Mouse (Mus musculus) midbrain, embryonic 16.5 days (tissue): ENCODE data around the gene Gm9837. TPM values are rescaled to one million over a fixed set of nuclear protein-coding genes. Genes with fewer than 3 reads are reported as not detected.

ENCODE experiments used
- ATAC-seq: fragments of 200-750 bp; cut with Nextera tagmentation; 2 replicates; pipeline ENCODE4 v1.8.0; 2017; ENCODE audit warnings: moderate TSS enrichment
- H3K27ac ChIP-seq: fragments of 300-500 bp; sonication (generic); 2 replicates; pipeline ENCODE4 v1.5.1; 2014; ENCODE audit warnings: mild to moderate bottlenecking, low read length, mixed read lengths
- H3K27me3 ChIP-seq: fragments of 300-500 bp; sonication (generic); 2 replicates; pipeline ENCODE4 v1.6.1; 2014; ENCODE audit warnings: low read depth, low read length, mixed read lengths; ENCODE audit not compliant: control insufficient read depth, insufficient read depth
- H3K36me3 ChIP-seq: fragments of 300-500 bp; sonication (generic); 2 replicates; pipeline ENCODE4 v1.6.1; 2014; ENCODE audit warnings: mild to moderate bottlenecking, low read length, moderate library complexity, mixed read lengths; ENCODE audit not compliant: control insufficient read depth, insufficient read depth
- H3K4me1 ChIP-seq: fragments of 300-500 bp; sonication (generic); 2 replicates; pipeline ENCODE4 v1.6.1; 2014; ENCODE audit warnings: mild to moderate bottlenecking, low read length, mixed read lengths; ENCODE audit not compliant: control insufficient read depth, insufficient read depth
- H3K4me2 ChIP-seq: fragments of 300-500 bp; sonication (generic); 2 replicates; pipeline ENCODE4 v1.6.1; 2014; ENCODE audit warnings: mild to moderate bottlenecking, low read length, mixed read lengths
- H3K4me3 ChIP-seq: fragments of 300-500 bp; sonication (generic); 2 replicates; pipeline ENCODE4 v1.5.1; 2014; ENCODE audit warnings: low read depth, mild to moderate bottlenecking, low read length, moderate library complexity, mixed read lengths
- H3K9ac ChIP-seq: fragments of 300-500 bp; sonication (generic); 2 replicates; pipeline ENCODE4 v1.6.1; 2014; ENCODE audit warnings: low read depth, low read length, mixed read lengths
- H3K9me3 ChIP-seq: fragments of 300-500 bp; sonication (generic); replicated peaks from 2 replicates; pipeline ENCODE4 v1.6.1; 2014; ENCODE audit warnings: mild to moderate bottlenecking, low read length, mixed read lengths; ENCODE audit not compliant: control insufficient read depth, poor library complexity, severe bottlenecking
- WGBS: fragments of 180-500 bp; shearing (Covaris S2); extraction: QIAGEN DNeasy Blood & Tissue Kit; methylation state at CpG from one replicate; pipeline ENCODE4 v1.1.7; 2014; 5-methylcytosine and 5-hydroxymethylcytosine counted together
- polyA plus RNA-seq: library from polyadenylated mRNA; unstranded; fragments of >200 nt; fragmentation: Nextera tagmentation; extraction: Ambion mirVana; gene quantifications from 2 replicates; pipeline ENCODE4 v1.2.1, GENCODE M21; 2015

Gene Gm9837
- polyA plus RNA-seq, 1 experiment from 2014 or later: not detected

- no peaks in the 10 kb centered on the region for H3K9me3 ChIP-seq
- WGBS: 86% methylated on average over 3 of the region's 3 CpGs
- ATAC-seq: no peak
- no peak overlapping the region for H3K27ac ChIP-seq
- H3K4me2 ChIP-seq: no peak overlapping the region
- H3K36me3 ChIP-seq: peaks cover 8% of the 10 kb centered on the region; the same call in 1 of the 2 replicates
- no peak overlapping the region for H3K4me3 ChIP-seq
- H3K9ac ChIP-seq: no peak overlapping the region
- no peaks in the 10 kb centered on the region for H3K27me3 ChIP-seq
- H3K4me1 ChIP-seq: peaks cover 5% of the 10 kb centered on the region; the same call in 1 of the 2 replicates
Observed at GRCm38 (mm10) chr11:53425251-53425650, 45.0 kb downstream of the Gm9837 start.

GRCm38 (mm10) chr11:53424826-53425225 lies 45.5 kb downstream of the Gm9837 start:
- WGBS: 73% methylated on average over 2 of the region's 2 CpGs
- Histone ChIP-seq H3K36me3 (peaks cover 8% of the 10 kb centered on the region; the same call in 1 of the 2 replicates), H3K27ac (no peak overlapping the region), H3K27me3 (no peaks in the 10 kb centered on the region), H3K9me3 (no peaks in the 10 kb centered on the region), H3K4me2 (no peak overlapping the region), H3K4me3 (no peak overlapping the region), H3K9ac (no peak overlapping the region), H3K4me1 (peaks cover 5% of the 10 kb centered on the region; the same call in 1 of the 2 replicates)
- no peak for ATAC-seq

- 91% methylated on average over 4 of the region's 4 CpGs for WGBS
- Histone ChIP-seq H3K27me3 (no peaks in the 10 kb centered on the region), H3K4me2 (no peak within 1 kb of the TSS), H3K27ac (no peak within 1 kb of the TSS), H3K9ac (no peak within 1 kb of the TSS), H3K4me3 (no peak within 1 kb of the TSS), H3K36me3 (peaks cover 5% of the 10 kb centered on the region), H3K9me3 (no peaks in the 10 kb centered on the region), H3K4me1 (no peaks in the 10 kb centered on the region)
- ATAC-seq: no peak
Observed at GRCm38 (mm10) chr11:53423036-53423435, 47.2 kb downstream of the Gm9837 start, which contains the start of gene Leap2. TSS of gene Leap2 (minus strand) at chr11:53423170.

Other genes with a start within 250 kb of the Gm9837 start
- 37.9 and 38.1 TPM in 2 replicates for gene Hspa4, start 170.0 kb downstream of the Gm9837 start, polyA plus RNA-seq
- 13.7 and 16.1 TPM in 2 replicates for gene Zcchc10, start 145.8 kb downstream of the Gm9837 start, polyA plus RNA-seq
- gene Aff4, start 119.6 kb downstream of the Gm9837 start, polyA plus RNA-seq: 42.4 and 53.5 TPM in 2 replicates
- not detected in 2 replicates for gene Leap2, start 47.3 kb downstream of the Gm9837 start, polyA plus RNA-seq
- 610 and 673 TPM in 2 replicates for gene Uqcrq, start 39.6 kb downstream of the Gm9837 start, polyA plus RNA-seq
- 1.8 and 3.1 TPM in 2 replicates for gene Gdf9, start 39.5 kb downstream of the Gm9837 start, polyA plus RNA-seq
- 0.10 TPM in 1 of 2 replicates, not detected in the other for gene Gm10447, start 13.4 kb downstream of the Gm9837 start, polyA plus RNA-seq
- gene Shroom1, start 13.3 kb downstream of the Gm9837 start, polyA plus RNA-seq: 3.0 and 4.5 TPM in 2 replicates
- gene Gm9945, start 9.7 kb upstream of the Gm9837 start, polyA plus RNA-seq: not detected in 2 replicates
- gene Sowaha, start 9.8 kb upstream of the Gm9837 start, polyA plus RNA-seq: 1.1 and 1.6 TPM in 2 replicates
- gene Sept8, start 48.8 kb upstream of the Gm9837 start, polyA plus RNA-seq: 20.0 and 20.7 TPM in 2 replicates
- 363 and 379 TPM in 2 replicates for gene Kif3a, start 96.9 kb upstream of the Gm9837 start, polyA plus RNA-seq
- gene Il4, start 148.2 kb upstream of the Gm9837 start, polyA plus RNA-seq: 5.2 and 5.5 TPM in 2 replicates
- not detected in 2 replicates for gene Il13, start 164.2 kb upstream of the Gm9837 start, polyA plus RNA-seq
- 11.0 and 11.7 TPM in 2 replicates for gene Rad50, start 236.8 kb upstream of the Gm9837 start, polyA plus RNA-seq